In the genomic region with DNA sequence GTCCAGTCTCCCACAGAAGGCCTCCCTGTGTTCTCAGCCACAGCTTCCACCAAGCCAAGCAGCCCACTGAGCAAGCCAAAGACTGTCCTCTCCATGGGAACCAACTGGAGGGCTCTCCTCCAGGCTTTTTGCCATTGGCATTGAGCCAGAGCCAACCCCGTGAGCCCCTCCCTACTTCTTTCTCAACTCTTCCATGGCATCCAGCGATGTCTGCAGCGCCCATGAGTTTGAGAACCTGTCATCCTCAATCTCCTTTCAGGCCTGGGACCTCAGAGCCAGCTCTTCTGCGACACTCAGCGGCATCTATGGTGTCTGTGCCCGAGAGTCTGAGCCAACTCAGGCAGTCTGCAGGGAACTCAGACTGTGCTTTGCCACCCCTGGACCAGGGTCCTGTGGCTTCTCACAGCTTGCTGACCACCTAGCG, we compare ENCODE assay signal across 11 mouse cellular contexts.
DNase-seq lines count a peak whose midpoint lies in the region; ATAC-seq and TF ChIP-seq lines count a peak whose summit lies in the region.
"Had no signal": no experiment of that assay in that cellular context is flagged by ENCODE, and none has a peak within 500 bp of the region (broad histone marks: within the 10 kb centered on the region; RNA-seq: fewer than 3 reads in every experiment).

No protein-coding gene starts in this region.

- H3K4me1 ChIP-seq in neural tube, embryonic 13.5 days (replicated peaks), result no peaks in the 10 kb centered on the region
- no peaks in the 10 kb centered on the region for H3K4me1 ChIP-seq in midbrain, postnatal 0 days (ENCODE audit: insufficient read depth, low read length)
- H3K4me1 ChIP-seq: heart, embryonic 10.5 days; limb, embryonic 12.5 days had no signal

- H3K36me3 ChIP-seq in neural tube, embryonic 13.5 days, result no peaks in the 10 kb centered on the region
- H3K36me3 ChIP-seq in midbrain, postnatal 0 days (ENCODE audit: insufficient read depth, low read length), result no peaks in the 10 kb centered on the region
- H3K36me3 ChIP-seq: heart, embryonic 10.5 days; limb, embryonic 12.5 days had no signal

- TF ChIP-seq CTCF in midbrain, postnatal 0 days (IDR thresholded peaks at IDR 0.05), result peak; percentile 53

- no peak overlapping the region for H3K27ac ChIP-seq in neural tube, embryonic 13.5 days (replicated peaks)
- no peak overlapping the region for H3K27ac ChIP-seq in midbrain, postnatal 0 days (ENCODE audit: low read depth, low read length)
- H3K27ac ChIP-seq: heart, embryonic 10.5 days; kidney, postnatal 0 days; limb, embryonic 12.5 days had no signal

- WGBS in neural tube, embryonic 13.5 days, result 84% methylated on average over 7 of the region's 7 CpGs
- 80% methylated on average over 7 of the region's 7 CpGs for WGBS in midbrain, postnatal 0 days

- H3K27me3 ChIP-seq in neural tube, embryonic 13.5 days, result no peaks in the 10 kb centered on the region
- no peaks in the 10 kb centered on the region for H3K27me3 ChIP-seq in midbrain, postnatal 0 days (ENCODE audit: insufficient read depth, low read length)
- H3K27me3 ChIP-seq: limb, embryonic 12.5 days had no signal

- H3K4me3 ChIP-seq in neural tube, embryonic 13.5 days, result no peak overlapping the region
- H3K4me3 ChIP-seq in midbrain, postnatal 0 days (ENCODE audit: low read depth, low read length), result no peak overlapping the region
- H3K4me3 ChIP-seq: heart, embryonic 10.5 days; limb, embryonic 12.5 days had no signal

- DNase-seq in heart, adult 11 months, result peak; percentile 65
- DNase-seq in heart, adult 9 months (ENCODE audit: low spot score in 2 of 2), result no peak
- no peak for DNase-seq in neural tube, embryonic 10.5 days (ENCODE audit: extremely low spot score, low spot score)
- peak; percentile 34 to 68 for DNase-seq in cerebellum, postnatal 4 days (ENCODE audit: low spot score in 2 of 2)
- DNase-seq in midbrain, postnatal 0 days (ENCODE audit: low spot score), result peak; percentile 88
- DNase-seq in thymus, postnatal 25 days, result no peak
- no peak for DNase-seq in thymus, adult 18-20 months

- ATAC-seq in neural tube, embryonic 13.5 days (ENCODE audit: low read depth), result peak; percentile 43; the same call in 1 of the 2 replicates
- peak; percentile 85 for ATAC-seq in midbrain, postnatal 0 days (ENCODE audit: low FRiP score)

- H3K4me2 ChIP-seq in neural tube, embryonic 13.5 days, result no peak overlapping the region
- H3K4me2 ChIP-seq in midbrain, postnatal 0 days (ENCODE audit: low read depth, low read length, poor library complexity, severe bottlenecking), result no peak overlapping the region
- H3K4me2 ChIP-seq: limb, embryonic 12.5 days had no signal

- H3K9me3 ChIP-seq in neural tube, embryonic 13.5 days, result no peaks in the 10 kb centered on the region
- no peaks in the 10 kb centered on the region for H3K9me3 ChIP-seq in midbrain, postnatal 0 days (ENCODE audit: low read length)
- H3K9me3 ChIP-seq: heart, embryonic 10.5 days; limb, embryonic 12.5 days had no signal

- no peak overlapping the region for H3K9ac ChIP-seq in neural tube, embryonic 13.5 days
- no peak overlapping the region for H3K9ac ChIP-seq in midbrain, postnatal 0 days (replicated peaks; ENCODE audit: low read length, poor library complexity, severe bottlenecking)
- H3K9ac ChIP-seq: limb, embryonic 12.5 days had no signal

Comparison
In these comparisons a context has a peak if more than half of its experiments do, and no peak if none do; other contexts are left out.
1. DNase-seq: peak in heart, adult 11 months (single experiment), cerebellum, postnatal 4 days (2 of 2) and midbrain, postnatal 0 days (single experiment); none in heart, adult 9 months (0 of 2), neural tube, embryonic 10.5 days (single experiment), thymus, postnatal 25 days (single experiment) and thymus, adult 18-20 months (0 of 2).